Mouse (Mus musculus): ENCODE results near the gene Tmem220.
A peak's percentile ranks its signal among the peaks of the same experiment; 100 is the strongest.

The Tmem220 gene

GRCm38 (mm10) chr11:67061311-67061710 is 36.4 kb downstream of the Tmem220 start:
- no peak for DNase-seq (ENCODE audit: low spot score)

- no peak for DNase-seq (ENCODE audit: low spot score)
These were observed 37.8 kb downstream of the Tmem220 start for GRCm38 (mm10) chr11:67062726-67063125.

GRCm38 (mm10) chr11:67067741-67068140 is 42.8 kb downstream of the Tmem220 start:
- no peak for DNase-seq (ENCODE audit: low spot score)

DNA sequence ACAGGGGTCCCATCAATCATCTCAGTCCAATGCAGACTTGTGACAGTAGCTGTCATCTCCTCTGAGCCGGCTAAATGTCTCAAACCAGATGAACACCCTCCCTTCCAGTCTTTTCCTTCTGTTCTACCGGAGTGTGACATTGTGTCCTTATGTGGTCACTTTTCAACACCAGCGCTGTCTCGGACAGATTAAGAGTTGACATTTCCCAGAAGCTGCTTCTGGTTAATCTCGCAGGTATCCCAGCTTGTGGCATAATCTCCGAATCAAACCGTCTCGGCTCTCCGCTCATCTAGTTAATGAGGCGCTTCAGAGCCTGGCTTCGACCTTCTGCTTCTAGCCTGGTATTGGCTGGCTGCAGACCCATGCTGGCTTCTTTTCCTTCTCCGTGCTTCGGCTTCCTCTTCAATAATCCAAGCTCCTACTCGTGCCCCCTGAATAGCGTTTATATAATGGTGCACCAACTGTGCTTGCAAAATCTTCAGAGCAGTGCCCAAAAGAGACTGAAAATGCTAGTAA is 47.7 kb downstream of the Tmem220 start:
- no peak for DNase-seq (ENCODE audit: low spot score)

- no peak for DNase-seq (ENCODE audit: low spot score)
These were observed 50.1 kb downstream of the Tmem220 start for GRCm38 (mm10) chr11:67075036-67075435.

- no peak for DNase-seq (ENCODE audit: low spot score)
These were observed 51.8 kb downstream of the Tmem220 start for GRCm38 (mm10) chr11:67076781-67077180.

- no peak for DNase-seq (ENCODE audit: low spot score)
These were observed 52.5 kb downstream of the Tmem220 start for GRCm38 (mm10) chr11:67077435-67077834.

DNA sequence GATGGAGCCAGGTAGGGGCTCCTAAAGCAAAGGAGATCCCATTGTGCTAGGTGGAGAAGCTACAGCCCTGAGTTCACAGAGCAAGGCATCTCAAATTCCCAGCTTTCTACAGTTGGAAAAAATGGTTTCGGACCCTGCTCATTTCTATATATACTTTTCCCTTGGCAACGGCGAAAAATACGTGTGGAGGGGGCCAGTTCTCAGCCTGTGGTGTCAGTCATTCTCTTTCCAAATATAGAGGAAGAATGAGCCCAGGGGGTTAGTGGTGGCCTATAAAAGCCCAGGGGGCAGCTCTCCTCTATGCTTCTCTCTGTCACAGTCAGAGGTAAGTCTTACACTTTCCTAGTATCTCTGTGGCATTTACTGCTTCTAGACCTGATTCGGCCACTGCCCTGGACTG is 53.0 kb downstream of the Tmem220 start, which contains the start of gene Myh3:
TSS of gene Myh3 (plus strand) at position 301 of the 400 bp plus-strand sequence.
- DNase-seq (ENCODE audit: low spot score): no peak

GRCm38 (mm10) chr11:67078888-67079287 is 53.9 kb downstream of the Tmem220 start:
- no peak for DNase-seq (ENCODE audit: low spot score)

DNA sequence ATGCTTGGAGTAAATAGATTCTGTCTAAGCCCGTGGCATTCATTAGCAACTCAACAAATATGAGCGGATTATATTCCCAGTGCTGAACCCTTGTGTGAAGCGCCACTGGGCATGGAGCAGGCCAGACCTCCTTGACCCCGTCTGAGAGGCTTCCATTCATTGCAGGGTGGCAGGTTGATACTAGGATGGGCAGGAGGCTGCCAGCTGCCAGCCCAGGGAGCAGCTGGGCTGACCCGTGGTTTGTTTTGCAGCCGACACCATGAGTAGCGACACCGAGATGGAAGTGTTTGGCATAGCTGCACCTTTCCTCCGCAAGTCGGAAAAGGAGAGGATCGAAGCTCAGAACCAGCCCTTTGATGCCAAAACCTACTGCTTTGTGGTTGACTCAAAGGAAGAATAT is 54.8 kb downstream of the Tmem220 start:
- no peak for DNase-seq (ENCODE audit: low spot score)

- DNase-seq (ENCODE audit: low spot score): peak; percentile 50
These were observed 55.2 kb downstream of the Tmem220 start for GRCm38 (mm10) chr11:67080168-67080567.

DNA sequence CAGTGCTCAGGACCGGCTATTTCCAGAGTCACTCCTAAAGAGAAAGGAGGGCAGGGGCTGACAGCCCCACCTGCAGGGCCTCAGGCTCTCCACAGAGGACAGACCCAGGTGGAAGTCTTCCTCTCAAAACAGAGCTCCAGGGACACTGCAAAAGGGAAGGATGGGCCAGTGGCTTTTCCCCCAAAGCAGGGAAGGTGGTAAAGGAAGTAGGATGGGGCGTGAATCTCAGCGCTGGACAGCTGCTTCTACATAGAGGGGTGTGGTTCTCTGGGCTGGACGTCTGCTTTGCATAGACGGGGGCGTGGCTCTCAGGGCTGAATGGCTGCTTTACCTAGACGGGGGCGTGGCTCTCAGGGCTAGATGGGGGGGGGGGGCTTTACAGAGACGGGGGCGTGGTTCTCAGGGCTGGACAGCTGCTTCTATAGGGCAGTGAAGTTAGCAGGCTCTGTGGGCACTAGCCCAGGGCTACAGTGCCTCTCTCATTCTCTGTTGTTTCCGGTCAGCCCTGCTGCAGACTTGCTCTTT is 56.2 kb downstream of the Tmem220 start:
- DNase-seq (ENCODE audit: low spot score): no peak

- DNase-seq (ENCODE audit: low spot score): no peak
These were observed 57.2 kb downstream of the Tmem220 start for GRCm38 (mm10) chr11:67082188-67082587.

GRCm38 (mm10) chr11:67082793-67083192 is 57.8 kb downstream of the Tmem220 start:
- DNase-seq (ENCODE audit: low spot score): no peak

DNA sequence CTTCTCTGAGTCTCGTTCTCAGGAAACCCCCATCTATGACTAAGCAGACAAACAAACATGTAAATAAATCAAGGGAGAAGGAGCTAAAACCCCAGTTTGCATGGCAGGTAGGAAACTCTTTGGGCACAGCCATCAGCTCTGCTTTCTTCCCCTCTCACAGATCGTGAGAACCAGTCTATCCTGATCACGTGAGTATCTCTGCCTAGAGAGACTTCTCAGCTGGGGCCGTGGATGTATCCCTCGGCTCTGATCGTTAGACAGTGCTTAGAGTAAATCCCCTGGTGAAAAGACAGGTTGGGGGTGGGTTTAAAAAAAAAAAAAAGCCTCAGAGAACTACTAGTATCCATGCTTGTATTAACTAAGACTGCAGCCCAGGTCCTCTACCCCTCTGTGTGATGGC is 58.3 kb downstream of the Tmem220 start:
- no peak for DNase-seq (ENCODE audit: low spot score)

DNA sequence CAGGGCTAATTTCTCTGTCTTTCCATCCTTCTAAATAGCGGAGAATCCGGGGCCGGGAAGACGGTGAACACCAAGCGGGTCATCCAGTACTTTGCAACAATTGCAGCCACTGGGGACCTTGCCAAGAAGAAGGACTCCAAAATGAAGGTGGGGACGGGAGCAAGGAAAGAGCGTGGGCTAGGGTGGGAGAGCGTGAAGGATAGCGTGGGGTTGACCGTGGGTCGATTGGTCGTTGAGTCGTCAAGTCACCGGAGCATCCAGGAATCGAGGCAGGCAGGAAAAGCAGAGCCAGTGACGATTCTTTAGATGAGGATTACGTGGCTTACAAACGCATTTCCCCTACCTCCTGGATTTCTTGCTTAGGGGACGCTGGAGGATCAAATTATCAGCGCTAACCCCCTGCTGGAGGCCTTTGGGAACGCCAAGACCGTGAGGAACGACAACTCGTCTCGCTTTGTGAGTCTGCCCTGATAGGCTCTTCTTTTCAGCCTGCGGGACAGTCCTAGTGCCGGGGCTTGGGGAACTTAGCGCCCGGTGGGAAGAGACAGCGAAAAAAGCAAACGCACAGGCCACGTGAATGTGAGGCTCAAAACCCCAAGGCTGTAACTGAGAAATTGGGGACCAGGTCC is 58.9 kb downstream of the Tmem220 start:
- DNase-seq (ENCODE audit: low spot score): no peak
